Mouse (Mus musculus): ENCODE results near the gene Cdh12. TPM values are rescaled to one million over a fixed set of nuclear protein-coding genes. Genes with fewer than 3 reads are reported as not detected.
"Not testable (repeated sequence)": the region's sequence is repeated elsewhere in the genome, so short reads cannot be mapped to it uniquely, and the experiment has no call there.

The Cdh12 gene
- polyA plus RNA-seq, 1 experiment from 2014 or later, result 0.05 TPM

DNA sequence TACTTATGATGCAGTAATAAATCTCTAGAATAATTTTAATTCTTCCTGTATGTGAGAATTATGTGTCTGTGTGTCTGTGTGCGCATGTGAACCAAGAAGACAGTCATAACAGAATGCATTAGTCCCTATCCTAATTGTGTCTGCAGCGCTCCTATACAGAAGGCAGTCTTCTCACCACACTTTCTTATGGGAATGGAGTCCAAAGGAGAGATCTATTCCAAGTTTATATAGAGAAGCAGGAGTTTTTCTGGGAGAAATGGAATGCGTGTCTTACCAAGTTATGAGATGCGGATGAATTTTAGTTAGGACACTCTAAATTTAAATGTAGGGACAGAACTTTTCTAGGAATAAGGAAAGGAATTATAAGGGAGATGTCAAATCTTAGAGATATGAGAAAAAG is 101.9 kb downstream of the Cdh12 start:
- H3K4me1 ChIP-seq (ENCODE audit: control insufficient read depth in 2 of 2, insufficient read depth in 2 of 2, low read length in 2 of 2), result no peaks in the 10 kb centered on the region
- no peak for ATAC-seq (ENCODE audit: insufficient number of reproducible peaks, insufficient read depth, low FRiP score, low read depth)
- H3K4me3 ChIP-seq (ENCODE audit: control insufficient read depth in 1 of 2, insufficient read depth in 1 of 2, low read depth in 1 of 2, low read length in 2 of 2), result no peak overlapping the region
- no peak overlapping the region for H3K9ac ChIP-seq (ENCODE audit: low read length)
- WGBS, result 89% methylated on average over 4 of the region's 4 CpGs
- H3K27me3 ChIP-seq (ENCODE audit: control insufficient read depth, insufficient read depth, low read length), result no peaks in the 10 kb centered on the region
- no peak overlapping the region for H3K27ac ChIP-seq (replicated peaks in 1 of 2; ENCODE audit: control insufficient read depth in 1 of 2, insufficient read depth in 1 of 2, low read depth in 2 of 2, low read length in 2 of 2)
- H3K36me3 ChIP-seq (ENCODE audit: control insufficient read depth, insufficient read depth, low read length), result no peaks in the 10 kb centered on the region
- no peaks in the 10 kb centered on the region for H3K9me3 ChIP-seq (ENCODE audit: control insufficient read depth, low read length)
- H3K4me2 ChIP-seq (ENCODE audit: low read length), result no peak overlapping the region

DNA sequence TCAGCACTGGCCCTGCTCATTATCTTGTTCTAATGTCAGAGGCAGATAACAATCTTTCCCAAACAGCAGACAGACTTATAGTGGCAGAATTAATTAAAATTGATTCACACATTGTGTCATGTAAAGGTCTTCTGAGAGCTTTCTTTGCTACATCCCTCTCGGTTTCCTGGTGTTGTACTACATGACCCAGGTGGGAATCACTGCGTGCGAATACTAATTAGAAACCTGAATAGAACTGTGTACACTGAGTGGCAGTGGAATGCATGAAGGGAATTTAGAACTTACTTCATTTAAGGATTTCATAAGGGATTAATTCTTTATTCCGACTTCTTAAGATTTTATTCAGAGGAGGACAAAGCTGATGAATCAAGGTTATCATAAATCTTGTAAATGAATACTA is 121.9 kb downstream of the Cdh12 start:
- no peaks in the 10 kb centered on the region for H3K27me3 ChIP-seq (ENCODE audit: control insufficient read depth, insufficient read depth, low read length)
- no peaks in the 10 kb centered on the region for H3K9me3 ChIP-seq (ENCODE audit: control insufficient read depth, low read length)
- no peak overlapping the region for H3K4me3 ChIP-seq (ENCODE audit: control insufficient read depth in 1 of 2, insufficient read depth in 1 of 2, low read depth in 1 of 2, low read length in 2 of 2)
- no peaks in the 10 kb centered on the region for H3K4me1 ChIP-seq (ENCODE audit: control insufficient read depth in 2 of 2, insufficient read depth in 2 of 2, low read length in 2 of 2)
- H3K36me3 ChIP-seq (ENCODE audit: control insufficient read depth, insufficient read depth, low read length), result no peaks in the 10 kb centered on the region
- H3K27ac ChIP-seq (replicated peaks in 1 of 2; ENCODE audit: control insufficient read depth in 1 of 2, insufficient read depth in 1 of 2, low read depth in 2 of 2, low read length in 2 of 2), result no peak overlapping the region
- H3K4me2 ChIP-seq (ENCODE audit: low read length), result no peak overlapping the region
- no peak for ATAC-seq (ENCODE audit: insufficient number of reproducible peaks, insufficient read depth, low FRiP score, low read depth)
- no peak overlapping the region for H3K9ac ChIP-seq (ENCODE audit: low read length)
- WGBS, result 86% methylated on average over 4 of the region's 4 CpGs

DNA sequence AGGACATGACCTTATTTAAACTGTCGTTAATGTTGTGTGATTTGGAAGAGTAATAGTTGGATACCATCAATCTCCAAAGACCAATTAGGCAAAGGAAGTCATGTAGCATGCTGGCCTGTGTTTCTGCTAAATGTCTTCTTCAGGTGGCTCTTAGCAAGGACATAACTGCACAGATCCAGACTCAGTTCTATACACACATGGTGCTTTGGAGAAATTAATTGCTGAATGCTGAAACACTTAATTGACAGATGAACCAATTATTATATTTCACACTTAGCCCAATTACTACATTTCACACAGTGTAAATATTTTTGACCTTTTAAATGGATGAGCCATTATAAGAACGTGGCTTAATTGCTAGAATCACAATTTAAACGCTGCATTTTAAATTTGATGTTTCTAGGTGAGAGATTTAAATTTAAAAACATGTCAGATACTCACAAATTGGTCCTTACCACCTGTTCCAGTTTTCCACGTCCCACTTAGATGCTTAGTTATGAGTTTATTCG is 133.6 kb downstream of the Cdh12 start:
- no peaks in the 10 kb centered on the region for H3K9me3 ChIP-seq (ENCODE audit: control insufficient read depth, low read length)
- 67% methylated on average over 5 of the region's 5 CpGs for WGBS
- no peak overlapping the region for H3K9ac ChIP-seq (ENCODE audit: low read length)
- no peaks in the 10 kb centered on the region for H3K4me1 ChIP-seq (ENCODE audit: control insufficient read depth in 2 of 2, insufficient read depth in 2 of 2, low read length in 2 of 2)
- no peak overlapping the region for H3K27ac ChIP-seq (replicated peaks in 1 of 2; ENCODE audit: control insufficient read depth in 1 of 2, insufficient read depth in 1 of 2, low read depth in 2 of 2, low read length in 2 of 2)
- H3K4me3 ChIP-seq (ENCODE audit: control insufficient read depth in 1 of 2, insufficient read depth in 1 of 2, low read depth in 1 of 2, low read length in 2 of 2), result no peak overlapping the region
- H3K36me3 ChIP-seq (ENCODE audit: control insufficient read depth, insufficient read depth, low read length), result no peaks in the 10 kb centered on the region
- H3K27me3 ChIP-seq (ENCODE audit: control insufficient read depth, insufficient read depth, low read length), result no peaks in the 10 kb centered on the region
- H3K4me2 ChIP-seq (ENCODE audit: low read length), result no peak overlapping the region
- no peak for ATAC-seq (ENCODE audit: insufficient number of reproducible peaks, insufficient read depth, low FRiP score, low read depth)

DNA sequence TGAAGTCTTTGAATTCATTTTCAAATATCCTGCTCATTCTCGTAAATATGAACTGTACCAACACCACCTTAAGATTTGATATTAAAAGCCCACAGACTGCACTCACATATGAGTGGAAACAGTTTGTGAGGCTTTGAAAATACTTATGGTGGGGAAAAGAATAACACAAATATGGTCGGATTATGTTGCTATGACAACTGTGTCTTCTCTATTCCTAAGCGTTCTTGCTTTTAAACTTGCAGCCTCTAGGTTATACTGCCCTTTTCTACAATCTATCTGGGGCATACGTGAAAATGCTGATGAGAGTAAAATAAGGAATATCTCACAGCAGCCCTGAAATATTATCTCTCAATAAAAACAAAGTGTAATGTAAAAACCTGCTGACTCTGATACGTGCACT is 142.5 kb downstream of the Cdh12 start:
- Histone ChIP-seq H3K9ac (ENCODE audit: low read length) (no peak overlapping the region), H3K36me3 (ENCODE audit: control insufficient read depth, insufficient read depth, low read length) (no peaks in the 10 kb centered on the region), H3K4me1 (ENCODE audit: control insufficient read depth in 2 of 2, insufficient read depth in 2 of 2, low read length in 2 of 2) (no peaks in the 10 kb centered on the region), H3K9me3 (ENCODE audit: control insufficient read depth, low read length) (no peaks in the 10 kb centered on the region), H3K4me3 (ENCODE audit: control insufficient read depth in 1 of 2, insufficient read depth in 1 of 2, low read depth in 1 of 2, low read length in 2 of 2) (no peak overlapping the region), H3K4me2 (ENCODE audit: low read length) (no peak overlapping the region), H3K27ac (replicated peaks in 1 of 2; ENCODE audit: control insufficient read depth in 1 of 2, insufficient read depth in 1 of 2, low read depth in 2 of 2, low read length in 2 of 2) (no peak overlapping the region), H3K27me3 (ENCODE audit: control insufficient read depth, insufficient read depth, low read length) (no peaks in the 10 kb centered on the region)
- ATAC-seq (ENCODE audit: insufficient number of reproducible peaks, insufficient read depth, low FRiP score, low read depth), result no peak
- 75% methylated on average over 5 of the region's 5 CpGs for WGBS

DNA sequence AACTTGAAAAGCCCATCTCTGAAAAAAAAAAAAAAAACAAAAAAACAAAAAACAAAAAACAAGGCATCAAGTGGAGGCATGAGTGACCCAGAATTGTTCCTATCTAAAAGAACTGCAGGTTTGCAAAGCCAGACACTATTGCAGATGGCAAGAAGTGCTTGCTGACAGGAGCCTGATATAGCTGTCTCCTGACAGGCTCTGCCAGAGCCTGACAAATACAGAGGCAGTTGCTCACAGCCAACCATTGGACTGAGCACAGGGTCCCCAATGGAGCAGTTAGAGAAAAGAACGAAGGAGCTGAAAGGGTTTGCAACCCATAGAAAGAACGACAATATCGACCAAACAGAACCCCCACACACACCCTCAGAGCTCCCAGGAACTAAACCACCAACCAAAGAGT is 156.7 kb downstream of the Cdh12 start:
- 23% methylated on average over 3 of the region's 3 CpGs for WGBS
- not testable (repeated sequence) for H3K9ac ChIP-seq (ENCODE audit: low read length); H3K4me1 ChIP-seq (ENCODE audit: control insufficient read depth in 2 of 2, insufficient read depth in 2 of 2, low read length in 2 of 2); ATAC-seq (ENCODE audit: insufficient number of reproducible peaks, insufficient read depth, low FRiP score, low read depth); H3K9me3 ChIP-seq (ENCODE audit: control insufficient read depth, low read length); H3K4me3 ChIP-seq (ENCODE audit: control insufficient read depth in 1 of 2, insufficient read depth in 1 of 2, low read depth in 1 of 2, low read length in 2 of 2); H3K27me3 ChIP-seq (ENCODE audit: control insufficient read depth, insufficient read depth, low read length); H3K36me3 ChIP-seq (ENCODE audit: control insufficient read depth, insufficient read depth, low read length)
- peak overlapping the region in 1 of 2 experiments; percentile 70; a peak in 3 of 4 replicates for H3K27ac ChIP-seq (replicated peaks in 1 of 2; ENCODE audit: control insufficient read depth in 1 of 2, insufficient read depth in 1 of 2, low read depth in 2 of 2, low read length in 2 of 2)
- peak overlapping the region; percentile 0; the same call in 1 of the 2 replicates for H3K4me2 ChIP-seq (ENCODE audit: low read length)

DNA sequence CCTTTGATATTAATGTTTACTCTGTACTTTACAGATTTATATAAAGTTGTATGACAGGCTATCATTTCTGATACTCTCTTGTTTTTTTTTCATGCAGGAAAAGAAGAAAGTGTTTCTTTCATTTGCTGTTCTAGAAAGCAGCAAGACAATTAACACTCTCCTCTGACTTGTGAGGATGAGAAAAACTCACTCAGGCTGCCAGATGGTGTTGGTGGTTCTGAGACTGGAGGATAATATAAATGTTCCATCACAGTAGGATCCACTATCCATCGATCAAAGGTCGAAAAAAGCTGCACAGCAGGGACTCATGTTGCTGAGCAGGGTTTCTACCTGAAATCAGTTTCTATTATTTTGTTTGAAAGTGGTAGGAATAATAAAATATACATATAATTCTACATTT is 185.5 kb downstream of the Cdh12 start:
- H3K36me3 ChIP-seq (ENCODE audit: control insufficient read depth, insufficient read depth, low read length), result no peaks in the 10 kb centered on the region
- H3K27me3 ChIP-seq (ENCODE audit: control insufficient read depth, insufficient read depth, low read length), result no peaks in the 10 kb centered on the region
- no peaks in the 10 kb centered on the region for H3K4me1 ChIP-seq (ENCODE audit: control insufficient read depth in 2 of 2, insufficient read depth in 2 of 2, low read length in 2 of 2)
- H3K4me3 ChIP-seq (ENCODE audit: control insufficient read depth in 1 of 2, insufficient read depth in 1 of 2, low read depth in 1 of 2, low read length in 2 of 2), result no peak overlapping the region
- H3K9ac ChIP-seq (ENCODE audit: low read length), result no peak overlapping the region
- WGBS, result 68% methylated on average over 2 of the region's 2 CpGs
- H3K9me3 ChIP-seq (ENCODE audit: control insufficient read depth, low read length), result no peaks in the 10 kb centered on the region
- ATAC-seq (ENCODE audit: insufficient number of reproducible peaks, insufficient read depth, low FRiP score, low read depth), result no peak
- H3K4me2 ChIP-seq (ENCODE audit: low read length), result no peak overlapping the region
- no peak overlapping the region for H3K27ac ChIP-seq (replicated peaks in 1 of 2; ENCODE audit: control insufficient read depth in 1 of 2, insufficient read depth in 1 of 2, low read depth in 2 of 2, low read length in 2 of 2)

DNA sequence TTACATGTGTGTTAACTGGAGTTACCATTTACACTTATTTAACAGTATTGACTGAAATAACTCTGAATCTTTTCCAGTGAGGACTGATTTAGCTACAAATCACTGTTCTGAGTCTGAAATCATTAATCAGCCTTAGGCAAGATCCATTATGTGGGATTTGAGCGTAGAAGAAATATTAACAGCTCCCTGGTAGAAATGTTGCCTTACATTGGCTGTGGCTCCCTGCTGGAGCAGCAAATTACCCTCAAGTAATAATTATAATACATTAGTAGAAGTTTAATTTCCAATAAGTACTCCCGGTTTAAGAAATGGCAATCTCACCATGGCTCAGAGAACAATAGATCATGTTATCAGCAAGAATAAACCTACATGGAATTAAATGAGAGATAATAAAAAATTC is 190.1 kb downstream of the Cdh12 start:
- no peak for ATAC-seq (ENCODE audit: insufficient number of reproducible peaks, insufficient read depth, low FRiP score, low read depth)
- Histone ChIP-seq H3K9me3 (ENCODE audit: control insufficient read depth, low read length) (no peaks in the 10 kb centered on the region), H3K4me3 (ENCODE audit: control insufficient read depth in 1 of 2, insufficient read depth in 1 of 2, low read depth in 1 of 2, low read length in 2 of 2) (no peak overlapping the region), H3K4me2 (ENCODE audit: low read length) (no peak overlapping the region), H3K27me3 (ENCODE audit: control insufficient read depth, insufficient read depth, low read length) (no peaks in the 10 kb centered on the region), H3K9ac (ENCODE audit: low read length) (no peak overlapping the region), H3K27ac (replicated peaks in 1 of 2; ENCODE audit: control insufficient read depth in 1 of 2, insufficient read depth in 1 of 2, low read depth in 2 of 2, low read length in 2 of 2) (no peak overlapping the region), H3K4me1 (ENCODE audit: control insufficient read depth in 2 of 2, insufficient read depth in 2 of 2, low read length in 2 of 2) (no peaks in the 10 kb centered on the region), H3K36me3 (ENCODE audit: control insufficient read depth, insufficient read depth, low read length) (no peaks in the 10 kb centered on the region)
- WGBS, result 93% methylated on average over 2 of the region's 2 CpGs

DNA sequence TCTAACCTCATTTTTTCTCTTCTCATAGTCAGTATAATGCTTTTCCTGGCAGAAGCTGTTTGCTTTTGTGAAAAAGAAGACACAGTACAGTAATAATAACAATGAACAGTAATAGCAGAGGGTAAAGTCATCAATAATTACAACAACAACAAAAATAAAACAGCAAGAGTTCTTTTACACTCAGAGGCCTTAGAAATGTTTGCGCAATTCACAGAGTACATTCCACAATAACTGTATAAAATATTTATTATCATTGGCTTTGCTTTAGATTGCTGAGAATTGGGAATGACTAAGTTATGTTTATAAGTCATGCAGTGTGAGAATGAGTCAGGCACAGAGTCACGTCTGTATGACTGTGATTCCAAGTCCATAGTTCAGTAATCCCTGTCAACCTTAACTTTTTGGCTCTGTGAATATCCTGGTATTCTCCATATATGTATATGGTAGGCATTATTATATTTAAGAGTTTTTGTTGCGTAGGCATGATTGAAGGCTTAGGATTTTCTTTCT is 193.9 kb downstream of the Cdh12 start:
- no peak for ATAC-seq (ENCODE audit: insufficient number of reproducible peaks, insufficient read depth, low FRiP score, low read depth)

More for the DNA sequence above, 193.9 kb downstream of the Cdh12 start:
- no peak overlapping the region for H3K4me2 ChIP-seq (ENCODE audit: low read length)
- WGBS, result 82% methylated on average over 3 of the region's 3 CpGs
- no peaks in the 10 kb centered on the region for H3K4me1 ChIP-seq (ENCODE audit: control insufficient read depth in 2 of 2, insufficient read depth in 2 of 2, low read length in 2 of 2)
- no peaks in the 10 kb centered on the region for H3K36me3 ChIP-seq (ENCODE audit: control insufficient read depth, insufficient read depth, low read length)
- no peaks in the 10 kb centered on the region for H3K9me3 ChIP-seq (ENCODE audit: control insufficient read depth, low read length)
- no peaks in the 10 kb centered on the region for H3K27me3 ChIP-seq (ENCODE audit: control insufficient read depth, insufficient read depth, low read length)
- H3K4me3 ChIP-seq (ENCODE audit: control insufficient read depth in 1 of 2, insufficient read depth in 1 of 2, low read depth in 1 of 2, low read length in 2 of 2), result no peak overlapping the region
- no peak overlapping the region for H3K27ac ChIP-seq (replicated peaks in 1 of 2; ENCODE audit: control insufficient read depth in 1 of 2, insufficient read depth in 1 of 2, low read depth in 2 of 2, low read length in 2 of 2)
- no peak overlapping the region for H3K9ac ChIP-seq (ENCODE audit: low read length)

All from heart, embryonic 14.5 days (tissue).